Mouse (Mus musculus) erythroblast, embryonic 14.5 days (primary cell): ENCODE data around the gene H2-M10.6.
"Not testable (repeated sequence)": the region's sequence is repeated elsewhere in the genome, so short reads cannot be mapped to it uniquely, and the experiment has no call there.

Experiments used
- GATA1 ChIP-seq: IDR thresholded peaks from 2 replicates; pipeline ENCODE4 v1.6.1; 2012; ENCODE audit warnings: low read length, inconsistent platforms, mixed read lengths
- TAL1 ChIP-seq: IDR thresholded peaks from 3 replicates; pipeline ENCODE4 v1.6.1; 2012; ENCODE audit warnings: low read length, inconsistent platforms, mixed read lengths

DNA sequence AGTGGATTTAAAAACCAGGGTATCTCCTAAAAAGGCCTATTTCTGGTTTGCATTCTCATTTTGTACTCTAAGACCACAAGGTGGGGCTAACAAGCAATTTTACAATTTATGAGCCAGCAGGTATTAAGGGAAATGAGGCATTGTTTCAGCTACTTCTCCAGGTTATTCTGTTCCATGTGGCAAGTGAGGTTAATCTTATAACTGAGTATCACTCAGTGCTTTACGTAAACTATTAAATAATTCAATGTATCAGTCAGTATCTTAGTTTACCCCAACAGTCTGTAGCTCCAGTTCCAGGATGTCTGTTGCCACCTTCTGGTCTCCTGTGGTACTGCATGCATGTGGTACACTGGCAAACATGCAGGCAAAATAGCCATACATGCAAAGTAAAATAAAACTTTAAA lies 25.5 kb upstream of the H2-M10.6 start:
- not testable (repeated sequence) for TF ChIP-seq GATA1, TAL1
